Mouse (Mus musculus) embryonic fibroblast, embryonic 13.5 days (primary cell): ENCODE results near the gene Omd.
"Not testable (repeated sequence)": the region's sequence is repeated elsewhere in the genome, so short reads cannot be mapped to it uniquely, and the experiment has no call there.

Experiments used
- CTCF ChIP-seq: IDR thresholded peaks from 2 replicates; pipeline ENCODE4 v1.5.1; 2011; ENCODE audit warnings: mild to moderate bottlenecking, control low read depth, low read length, moderate library complexity, borderline replicate concordance; ENCODE audit not compliant: insufficient read depth
- POLR2A ChIP-seq: IDR thresholded peaks from 2 replicates; pipeline ENCODE4 v1.6.1; 2011; ENCODE audit warnings: low read depth, mild to moderate bottlenecking, control low read depth, low read length, moderate library complexity

DNA sequence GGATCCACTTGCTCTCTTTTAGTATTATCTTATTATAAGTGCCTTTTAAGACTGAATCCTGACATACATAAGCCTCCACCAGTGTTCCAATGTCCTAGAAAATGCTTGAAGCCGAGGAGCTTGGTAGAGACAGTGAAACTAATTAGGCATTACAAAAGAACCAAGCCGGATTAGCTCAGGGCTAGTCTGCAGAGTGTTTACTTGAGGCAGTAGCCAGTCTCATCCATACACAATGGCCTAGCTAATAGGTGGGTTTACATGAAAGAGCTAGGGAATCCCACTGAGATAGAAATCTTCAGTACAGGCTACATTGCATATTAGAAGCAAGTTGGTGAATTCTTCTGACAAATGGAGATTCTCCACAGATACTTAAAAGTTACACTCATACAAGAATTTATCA is 20.3 kb downstream of the Omd start:
- not testable (repeated sequence) for TF ChIP-seq POLR2A, CTCF
